Mouse (Mus musculus) heart, adult 10 weeks (tissue): ENCODE results near the gene Hgd. TPM values are rescaled to one million over a fixed set of nuclear protein-coding genes. Genes with fewer than 3 reads are reported as not detected.

Source experiments
- polyA plus RNA-seq: library from polyadenylated mRNA; stranded (reverse); fragments of 350-450 nt; fragmentation: Illumina TruSeq; extraction: RNeasy Lipid Tissue Mini Kit (QIAGEN cat#74804); gene quantifications from one replicate; pipeline ENCODE4 v1.2.3, GENCODE M21; 2014; ENCODE audit warnings: low read depth, low replicate concordance

The Hgd gene
- not detected for polyA plus RNA-seq

DNA sequence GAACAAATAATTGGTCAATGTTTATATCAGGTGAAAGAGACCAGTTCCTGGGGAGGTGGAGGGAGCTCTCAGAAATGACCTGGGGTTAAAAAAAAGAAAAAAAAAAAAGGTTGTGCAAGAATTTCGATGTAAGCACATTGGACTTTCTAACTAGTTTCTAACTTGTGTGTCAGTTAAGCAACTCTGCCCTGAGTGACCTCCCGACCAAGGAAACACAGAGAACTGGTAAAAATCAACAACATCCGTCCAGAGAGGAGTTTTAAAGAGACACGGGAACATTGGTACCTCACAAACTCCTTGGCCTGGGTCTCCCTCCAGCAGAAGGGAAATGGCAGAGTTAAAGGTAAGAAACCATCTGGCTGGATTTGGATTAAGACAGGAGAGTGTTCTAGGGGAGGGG lies at the start of gene Hgd:
TSS of gene Hgd (plus strand) at position 160 of the 400 bp plus-strand sequence.

DNA sequence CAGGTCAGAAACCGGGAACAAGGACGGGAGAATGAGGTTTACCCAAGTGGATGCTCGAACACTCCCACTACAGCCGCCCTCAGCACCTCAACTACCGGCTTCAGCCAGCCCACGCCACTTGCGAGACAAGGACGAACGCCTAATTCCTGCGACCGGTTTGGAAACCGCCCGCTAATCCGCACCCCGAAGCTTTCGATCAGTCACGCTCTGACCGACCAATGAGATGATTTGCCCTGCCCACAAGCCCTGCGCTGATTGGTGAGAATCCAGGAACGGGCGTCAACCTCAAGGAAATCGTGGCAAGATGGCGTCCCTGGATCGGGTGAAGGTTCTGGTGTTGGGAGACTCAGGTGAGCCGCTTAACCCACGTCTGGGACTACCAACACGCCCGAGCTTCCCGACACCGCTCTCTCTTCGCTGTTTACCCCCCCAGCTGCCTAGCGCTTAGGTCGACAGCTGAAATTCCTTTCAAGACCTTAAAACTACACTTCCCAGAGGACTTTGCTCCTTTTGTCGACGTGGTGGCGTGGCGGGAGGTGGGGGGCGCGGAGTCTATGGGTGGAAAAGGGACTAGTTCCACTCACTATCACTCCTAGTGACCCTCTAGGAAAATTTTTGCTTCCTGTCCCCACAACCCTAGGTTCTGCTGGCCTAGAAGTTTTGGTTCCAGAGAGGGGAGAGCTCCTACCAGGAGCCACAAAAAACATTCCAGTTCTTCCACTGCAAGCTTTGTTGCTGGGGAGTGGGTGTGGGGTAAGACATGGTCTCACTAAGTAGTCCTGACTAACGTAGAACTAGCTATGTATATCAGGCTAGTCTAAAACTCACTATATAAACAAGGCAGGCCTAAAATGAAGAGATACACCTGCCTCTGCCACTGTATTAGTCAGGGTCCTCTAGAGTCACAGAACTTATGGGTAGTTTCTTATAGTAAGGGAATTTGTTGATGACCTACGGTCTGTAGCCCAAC lies 40.1 kb upstream of the Hgd start, which contains the start of the genes Gtf2e1 and Rabl3:
TSS of gene Gtf2e1 (minus strand) at position 179 of the 970 bp plus-strand sequence.
TSS of gene Rabl3 (plus strand) at position 275 of the 970 bp plus-strand sequence.

DNA sequence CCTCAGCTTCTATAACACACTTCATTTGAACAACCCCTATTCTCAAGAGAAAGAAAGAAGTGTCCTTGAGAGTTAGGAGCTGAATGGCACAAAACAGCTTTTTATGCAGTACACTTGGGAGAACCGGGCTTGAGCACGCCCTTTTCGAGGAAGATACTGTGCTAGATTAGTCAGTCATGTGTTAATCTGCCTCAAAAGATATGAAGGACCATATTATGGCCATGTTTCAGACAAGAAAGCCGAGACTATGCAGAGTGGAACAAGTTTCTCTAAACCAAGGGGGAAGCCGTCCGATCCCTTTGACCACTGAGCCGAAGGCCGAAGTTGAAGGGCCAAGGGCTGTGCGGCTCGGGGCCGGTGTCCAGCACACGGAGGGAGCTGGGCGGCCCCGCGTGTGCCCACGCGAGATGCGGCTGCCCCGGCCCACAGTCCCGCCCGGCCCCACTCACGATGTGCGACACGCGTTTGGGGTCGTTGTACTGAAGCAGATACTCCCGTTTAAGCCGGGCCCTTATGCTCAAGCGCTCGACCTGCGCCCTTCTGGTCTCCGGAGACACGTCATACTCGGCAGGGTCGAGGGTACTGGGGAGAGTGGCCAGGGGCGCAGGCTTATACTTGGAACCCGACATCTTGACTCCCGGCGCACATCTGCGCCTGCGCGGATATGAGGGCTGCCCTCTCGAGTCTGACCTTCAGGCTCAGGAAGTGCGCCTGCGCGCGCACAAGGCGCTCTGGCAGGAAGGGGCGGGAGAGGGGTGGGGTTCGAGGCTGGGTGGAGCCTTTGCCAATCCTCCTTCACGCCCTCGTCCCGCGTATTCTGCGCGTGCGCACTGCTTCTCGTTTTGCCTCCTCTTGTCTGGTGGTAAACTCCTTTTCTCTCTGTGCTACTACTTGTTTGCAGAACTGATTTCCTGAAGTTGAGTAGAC lies 74.0 kb downstream of the Hgd start, which contains the start of gene Ndufb4:
TSS of gene Ndufb4 (minus strand) at position 723 of the 927 bp plus-strand sequence.

Other genes starting within 250 kb of the Hgd start
- not detected for gene Stxbp5l, start 195.2 kb upstream of the Hgd start, polyA plus RNA-seq
- gene Gtf2e1, start 40.4 kb upstream of the Hgd start, polyA plus RNA-seq, result 7.5 TPM
- 8.0 TPM for gene Rabl3, start 40.3 kb upstream of the Hgd start, polyA plus RNA-seq
- gene Ndufb4, start 74.3 kb downstream of the Hgd start, polyA plus RNA-seq, result 130 TPM
- 67.0 TPM for gene Fstl1, start 196.7 kb downstream of the Hgd start, polyA plus RNA-seq